ENCODE assay signal across 20 mouse cellular contexts in genomic region chr16:34009567-34009966, GRCm38 (mm10). TPM values are rescaled to one million over a fixed set of nuclear protein-coding genes. Genes with fewer than 3 reads are reported as not detected.
DNase-seq lines count a peak whose midpoint lies in the region; TF ChIP-seq lines count a peak whose summit lies in the region.
"Had no signal": no experiment of that assay in that cellular context is flagged by ENCODE, and none has a peak within 500 bp of the region (broad histone marks: within the 10 kb centered on the region; RNA-seq: fewer than 3 reads in every experiment).

No protein-coding gene starts in this region.

- intact Hi-C loops in gastrocnemius, adult 2 months (cut with DNase I), result no loop called here

- peak; percentile 46 for TF ChIP-seq RAD21 in MEL (IDR thresholded peaks at IDR 0.05; ENCODE audit: low read depth, low read length)

- TF ChIP-seq POLR2A in MEL (IDR thresholded peaks at IDR 0.05; ENCODE audit: control insufficient read depth in 1 of 2, insufficient read depth in 1 of 2, low read depth in 1 of 2, low read length in 2 of 2, poor library complexity in 1 of 2), result no peak
- no peak for TF ChIP-seq POLR2A in cerebellum, adult 2 months (IDR thresholded peaks at IDR 0.05; ENCODE audit: borderline replicate concordance, insufficient read depth, low read length)

- WGBS in cerebellum, adult 2 months, result 93% methylated on average over 2 of the region's 2 CpGs

- H3K27ac ChIP-seq in layer of hippocampus, adult 2 months, result no peak overlapping the region
- H3K27ac ChIP-seq in MEL (ENCODE audit: control insufficient read depth, low read depth, low read length), result no peak overlapping the region
- no peak overlapping the region for H3K27ac ChIP-seq in cerebellum, adult 2 months (ENCODE audit: insufficient read depth, low read length)
- no peak overlapping the region for H3K27ac ChIP-seq in gastrocnemius, adult 2 months
- H3K27ac ChIP-seq: forebrain, embryonic 10.5 days; forebrain, embryonic 13.5 days; heart, adult 2 months; heart, embryonic 10.5 days; heart, embryonic 13.5 days; hindbrain, embryonic 12.5 days; hindbrain, embryonic 15.5 days had no signal

- no peak for DNase-seq in layer of hippocampus, adult 2 months (ENCODE audit: low spot score in 2 of 2)
- no peak for DNase-seq in layer of hippocampus, postnatal 25 days (ENCODE audit: extremely low spot score in 1 of 2, low spot score in 1 of 2)
- DNase-seq in MEL (ENCODE audit: low read depth, low spot score), result no peak
- DNase-seq in cerebellum, adult 2 months, result no peak
- no peak for DNase-seq in gastrocnemius, adult 2 months
- DNase-seq: adrenal gland, adult 8-10 months; adrenal gland, postnatal 25 days; cerebellum, adult 11-12 months; cerebellum, adult 9-10 months; cerebellum, postnatal 14 days; gastrocnemius, postnatal 25 days; heart, adult 2 months; heart, postnatal 14 days had no signal

- no peak overlapping the region for H3K9ac ChIP-seq in MEL (ENCODE audit: control insufficient read depth, low read depth, low read length, poor library complexity, severe bottlenecking)
- H3K9ac ChIP-seq: forebrain, embryonic 13.5 days; heart, embryonic 13.5 days; hindbrain, embryonic 12.5 days; hindbrain, embryonic 15.5 days had no signal

- no peak overlapping the region for H3K4me3 ChIP-seq in layer of hippocampus, adult 2 months
- H3K4me3 ChIP-seq in E14TG2a.4 (replicated peaks; ENCODE audit: low read length) (no peak overlapping the region), MEL (ENCODE audit: control insufficient read depth in 1 of 2, insufficient read depth in 1 of 2, low read depth in 2 of 2, low read length in 2 of 2) (no peak overlapping the region)
- no peak overlapping the region for H3K4me3 ChIP-seq in cerebellum, adult 2 months (replicated peaks; ENCODE audit: insufficient read depth, low read depth, low read length)
- no peak overlapping the region for H3K4me3 ChIP-seq in gastrocnemius, adult 2 months
- H3K4me3 ChIP-seq: forebrain, embryonic 10.5 days; forebrain, embryonic 13.5 days; heart, adult 2 months; heart, embryonic 10.5 days; heart, embryonic 13.5 days; hindbrain, embryonic 12.5 days; hindbrain, embryonic 15.5 days had no signal

- H3K9me3 ChIP-seq in E14TG2a.4 (ENCODE audit: low read length), result no peaks in the 10 kb centered on the region
- H3K9me3 ChIP-seq in MEL (replicated peaks; ENCODE audit: insufficient read depth, low read length), result no peaks in the 10 kb centered on the region
- H3K9me3 ChIP-seq: forebrain, embryonic 13.5 days; hindbrain, embryonic 12.5 days; hindbrain, embryonic 15.5 days had no signal

- no peaks in the 10 kb centered on the region for H3K79me2 ChIP-seq in MEL (ENCODE audit: control insufficient read depth, insufficient read depth, low read length, poor library complexity)

- H3K36me3 ChIP-seq in E14TG2a.4 (ENCODE audit: insufficient read depth, low read length), result no peaks in the 10 kb centered on the region
- peaks cover 0 to 7% of the 10 kb centered on the region in 2 experiments; a peak in 2 of 4 replicates for H3K36me3 ChIP-seq in MEL (ENCODE audit: control insufficient read depth in 1 of 2, insufficient read depth in 2 of 2, low read length in 2 of 2)

- TF ChIP-seq EP300 in MEL (IDR thresholded peaks at IDR 0.05; ENCODE audit: low read depth in 1 of 2, low read length in 2 of 2), result no peak

- H3K4me1 ChIP-seq in E14TG2a.4 (replicated peaks; ENCODE audit: low read depth, low read length), result peaks cover 14% of the 10 kb centered on the region; the same call in 1 of the 2 replicates
- H3K4me1 ChIP-seq in MEL (ENCODE audit: control insufficient read depth in 1 of 2, insufficient read depth in 2 of 2, low read length in 2 of 2), result peaks cover 0 to 8% of the 10 kb centered on the region in 2 experiments; a peak in 3 of 4 replicates
- no peaks in the 10 kb centered on the region for H3K4me1 ChIP-seq in cerebellum, adult 2 months (ENCODE audit: control insufficient read depth, insufficient read depth, low read length)

- peak; percentile 23; the same call in 1 of the 2 replicates for TF ChIP-seq CTCF in layer of hippocampus, adult 2 months (conservative IDR thresholded peaks at IDR 0.05)
- TF ChIP-seq CTCF in E14TG2a.4 (conservative IDR thresholded peaks at IDR 0.05; ENCODE audit: low read length) (0 out of 2 replicates have a peak, but pooled peaks have one; percentile 7), MEL (IDR thresholded peaks at IDR 0.05 in 2 of 3, conservative IDR thresholded peaks at IDR 0.05 in 1 of 3; ENCODE audit: control insufficient read depth in 1 of 3, insufficient read depth in 1 of 3, low read depth in 2 of 3, low read length in 3 of 3, poor library complexity in 1 of 3, severe bottlenecking in 1 of 3) (peak in 1 of 3 experiments; percentile 41; a peak in 2 of 6 replicates)
- TF ChIP-seq CTCF in cerebellum, adult 2 months (IDR thresholded peaks at IDR 0.05; ENCODE audit: borderline replicate concordance, insufficient read depth, low read depth, low read length), result no peak
- no peak for TF ChIP-seq CTCF in gastrocnemius, adult 2 months (IDR thresholded peaks at IDR 0.05)

- H3K27me3 ChIP-seq in E14TG2a.4 (ENCODE audit: insufficient read depth, low read length) (peaks cover 3% of the 10 kb centered on the region), MEL (ENCODE audit: control insufficient read depth in 1 of 2, insufficient read depth in 2 of 2, low read length in 2 of 2) (no peaks in the 10 kb centered on the region)
- no peaks in the 10 kb centered on the region for H3K27me3 ChIP-seq in cerebellum, adult 2 months (ENCODE audit: control insufficient read depth, insufficient read depth, low read length)
- H3K27me3 ChIP-seq: forebrain, embryonic 13.5 days; heart, embryonic 13.5 days; hindbrain, embryonic 12.5 days; hindbrain, embryonic 15.5 days had no signal

TF ChIP-seq in MEL, 35 proteins besides CTCF, POLR2A, EP300 and RAD21:
- TF ChIP-seq SMC3 (IDR thresholded peaks at IDR 0.05; ENCODE audit: low read depth, low read length) (peak; percentile 54), MAFK (IDR thresholded peaks at IDR 0.05; ENCODE audit: borderline replicate concordance, low read depth, low read length) (no peak), KAT2A (conservative IDR thresholded peaks at IDR 0.05; ENCODE audit: low read depth, low read length) (no peak), NRF1 (IDR thresholded peaks at IDR 0.05; ENCODE audit: insufficient read depth, low read depth, low read length, poor library complexity, severe bottlenecking) (no peak), MYB (IDR thresholded peaks at IDR 0.05; ENCODE audit: low read depth, low read length) (no peak), ZC3H11A (IDR thresholded peaks at IDR 0.05; ENCODE audit: low read depth, low read length) (peak; percentile 27; the same call in 1 of the 2 replicates)
TF ChIP-seq in MEL: peak in this region for 2.

RNA-seq across cellular contexts. Expression of gene Umps, which starts 42.7 kb away (rescaled TPM):
- 10 to 100 TPM; 17.1 to 17.2 TPM for total RNA-seq in layer of hippocampus, adult 2 months (2021)
- total RNA-seq in layer of hippocampus, postnatal 25 days (2021), result 10 to 100 TPM; 14.3 to 16.9 TPM
- total RNA-seq in MEL (2012; rRNA removed), result 125 and 132 TPM in 2 replicates
- 100 to 1,000 TPM in 1 of 2 experiments, not detected in 1; 109 TPM for polyA plus RNA-seq in MEL (2012; ENCODE audit: insufficient read depth in 1 of 2, insufficient read length in 2 of 2, low read depth in 1 of 2, low replicate concordance in 2 of 2, missing spikeins in 1 of 2)
- polyA plus RNA-seq in cerebellum, adult 2 months (2012; rRNA removed), result 12.5 and 12.7 TPM in 2 replicates
- total RNA-seq in gastrocnemius, adult 2 months (2021), result 1 to 10 TPM; 5.3 to 7.3 TPM

Comparison
In these comparisons a context has a peak if more than half of its experiments do, and no peak if none do; other contexts are left out.
1. CTCF ChIP-seq: peak in layer of hippocampus, adult 2 months (single experiment) and E14TG2a.4 (single experiment); none in cerebellum, adult 2 months (single experiment) and gastrocnemius, adult 2 months (single experiment).